Mouse (Mus musculus): ENCODE measurements around the gene Tnfsf12.

Gene Tnfsf12

DNA sequence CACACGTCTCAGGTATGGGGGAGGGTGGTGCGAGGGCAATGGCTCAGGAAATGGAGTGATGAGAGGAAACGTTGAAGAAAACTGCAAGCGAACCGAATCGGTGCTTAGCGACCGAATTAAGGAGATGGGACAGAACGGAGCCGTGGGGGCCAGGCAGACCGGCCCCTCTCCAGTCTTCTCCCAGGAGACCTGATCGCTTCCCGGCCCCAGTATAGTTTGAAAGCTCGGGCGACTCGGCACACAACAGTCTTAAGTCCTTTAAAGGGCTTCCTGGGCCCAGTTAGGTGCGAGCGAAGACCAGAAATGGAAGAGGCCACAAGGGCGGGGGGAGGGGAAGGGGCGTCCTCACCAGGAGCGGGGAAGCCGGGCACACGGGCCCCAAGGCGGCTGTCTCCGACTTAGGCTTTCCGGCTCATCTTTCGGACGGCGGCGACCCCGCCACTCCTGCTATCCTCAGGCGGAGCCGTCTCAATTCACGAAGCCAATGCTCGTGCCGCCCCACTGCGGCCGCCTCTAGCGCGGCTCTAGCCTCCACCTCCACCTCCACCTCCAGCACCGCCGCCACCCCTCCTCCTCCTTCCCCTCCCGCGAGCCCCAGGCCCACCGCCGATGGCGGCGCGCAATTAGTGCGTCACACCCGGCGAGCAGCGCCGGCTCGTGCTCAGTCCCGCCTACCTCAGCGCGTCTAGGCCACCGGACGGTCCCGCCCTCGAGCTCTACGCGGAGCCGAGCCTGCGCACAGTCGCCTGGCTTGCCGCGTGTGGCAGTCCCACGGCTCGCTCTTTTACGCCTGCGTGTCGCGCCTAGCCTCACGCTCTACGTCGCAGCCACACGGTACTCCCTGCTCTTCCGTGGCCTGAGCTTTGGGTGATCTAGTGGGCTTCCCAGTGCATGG is 14.1 kb downstream of the Tnfsf12 start, which contains the start of gene Senp3:
Gene Senp3, minus strand, starts transcription at position 771 of the 895 bp plus-strand sequence.
- peak; percentile 98 for DNase-seq (ENCODE audit: low read depth, low spot score)

DNA sequence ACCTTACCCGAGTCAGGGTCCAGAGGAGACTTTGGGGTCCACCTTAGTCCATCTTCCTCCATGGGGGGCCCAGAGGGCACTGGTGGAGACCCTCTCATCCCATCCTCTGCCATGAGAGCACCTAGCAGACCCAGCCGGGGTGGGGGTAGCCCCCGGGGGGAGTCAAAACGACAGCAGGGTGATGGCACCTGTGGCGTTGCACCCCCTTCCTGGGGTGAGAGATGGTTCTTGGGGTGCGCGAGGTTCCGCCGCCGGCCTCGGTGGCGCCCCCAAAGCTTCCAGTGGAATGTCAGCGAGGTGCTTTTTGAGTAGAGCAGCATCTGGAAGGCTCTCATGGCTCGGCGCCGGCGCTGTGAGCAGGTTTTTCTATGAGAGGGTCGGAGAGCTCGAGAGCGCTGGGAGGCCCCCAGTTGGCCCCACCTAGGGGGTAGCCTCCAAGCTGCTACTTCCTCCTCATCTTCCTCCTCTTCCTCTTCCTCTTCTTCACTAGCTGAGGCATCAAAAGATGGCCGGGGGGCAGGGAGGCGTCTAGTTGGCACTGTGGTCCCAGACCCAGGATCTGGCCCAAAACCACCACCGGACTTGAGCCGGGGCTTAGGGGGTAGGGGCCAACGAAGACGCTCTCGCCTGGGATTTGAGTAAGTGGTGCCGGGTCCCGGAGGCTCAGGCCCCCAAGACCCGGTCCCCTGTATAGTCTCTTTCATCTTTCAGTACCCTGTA is 15.4 kb downstream of the Tnfsf12 start:
- no peak for DNase-seq (ENCODE audit: low read depth, low spot score)

DNA sequence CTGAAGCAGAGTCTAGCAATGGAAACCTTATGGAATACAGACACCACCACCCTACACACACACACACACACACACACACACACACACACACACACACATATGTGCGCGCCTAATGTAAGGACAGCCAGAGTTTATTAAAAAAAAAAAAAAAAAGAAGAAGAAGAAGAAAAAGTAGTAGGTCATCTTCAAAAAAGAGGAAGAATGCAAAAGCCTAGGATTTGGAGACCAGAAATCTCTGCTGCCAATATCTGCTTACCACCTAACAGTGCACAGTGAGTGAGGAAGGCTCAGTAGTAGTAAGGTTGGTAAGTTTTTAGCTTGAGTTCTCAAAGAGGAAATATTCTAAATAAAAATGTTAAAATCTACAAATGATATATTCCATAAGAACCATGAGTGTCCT is 16.5 kb downstream of the Tnfsf12 start:
- no peak for DNase-seq (ENCODE audit: low read depth, low spot score)

GRCm38 (mm10) chr11:69672211-69672706 is 23.4 kb downstream of the Tnfsf12 start, which contains the start of gene Eif4a1:
Eif4a1 (minus strand) TSS chr11:69672423.
- DNase-seq (ENCODE audit: low read depth, low spot score), result peak; percentile 100

GRCm38 (mm10) chr11:69671726-69672124 is 23.9 kb downstream of the Tnfsf12 start:
- no peak for DNase-seq (ENCODE audit: low read depth, low spot score)

DNA sequence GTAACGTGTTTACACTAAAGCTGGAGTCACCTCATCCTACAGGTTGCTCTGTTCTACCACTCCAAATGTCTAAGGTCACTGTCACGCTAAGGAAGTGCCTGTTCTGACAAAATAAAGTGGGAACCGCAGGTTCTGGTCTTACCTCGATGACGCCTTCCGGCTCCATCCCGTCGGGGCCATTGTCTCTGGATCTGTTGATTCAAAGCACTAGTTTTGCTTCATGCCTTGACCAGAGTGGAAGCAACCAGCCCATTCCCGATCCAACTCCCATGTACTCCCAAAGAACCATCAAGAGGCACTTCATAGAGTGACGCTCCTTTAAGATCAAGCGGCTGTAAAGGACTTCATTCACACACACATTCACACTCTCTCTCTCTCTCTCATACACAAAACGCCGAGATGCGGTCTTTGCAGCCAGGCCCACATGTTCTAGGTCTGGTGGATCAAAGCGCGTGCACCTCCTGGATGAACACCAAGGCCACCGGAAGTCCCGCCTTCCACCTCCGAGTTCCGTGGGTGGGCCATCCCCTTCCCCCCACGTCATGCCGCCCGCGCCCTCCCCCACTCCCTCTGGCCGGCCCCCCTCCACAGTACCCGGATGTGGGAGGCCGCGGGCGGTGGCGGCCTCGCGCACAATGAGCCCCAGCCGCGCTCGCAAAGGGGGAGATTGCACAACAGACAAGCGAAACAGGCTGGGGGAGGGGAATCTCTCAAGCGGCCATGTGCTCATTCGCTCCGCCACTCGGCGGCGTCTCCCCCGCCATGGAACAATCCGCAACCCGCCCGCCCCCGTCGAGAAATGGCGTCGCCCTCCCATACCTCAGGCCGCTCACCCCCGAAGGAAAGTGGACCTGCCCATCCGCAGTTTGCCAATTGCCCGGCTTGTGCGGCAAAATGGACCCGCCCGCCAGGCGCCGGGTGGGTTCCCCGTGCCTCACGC is 24.6 kb downstream of the Tnfsf12 start:
- DNase-seq (ENCODE audit: low read depth, low spot score), result peak; percentile 94

GRCm38 (mm10) chr11:69666665-69667005 is 29.0 kb downstream of the Tnfsf12 start:
- no peak for DNase-seq (ENCODE audit: low read depth, low spot score)

GRCm38 (mm10) chr11:69665961-69666664 is 29.5 kb downstream of the Tnfsf12 start, which contains the start of gene Cd68:
Cd68 (minus strand) TSS chr11:69666153.
- peak; percentile 93 for DNase-seq (ENCODE audit: low read depth, low spot score)

- DNase-seq (ENCODE audit: low read depth, low spot score), result no peak
Observed at GRCm38 (mm10) chr11:69665457-69665960, 30.1 kb downstream of the Tnfsf12 start.

- DNase-seq (ENCODE audit: low read depth, low spot score), result no peak
Observed at GRCm38 (mm10) chr11:69664841-69665240, 30.8 kb downstream of the Tnfsf12 start.

DNA sequence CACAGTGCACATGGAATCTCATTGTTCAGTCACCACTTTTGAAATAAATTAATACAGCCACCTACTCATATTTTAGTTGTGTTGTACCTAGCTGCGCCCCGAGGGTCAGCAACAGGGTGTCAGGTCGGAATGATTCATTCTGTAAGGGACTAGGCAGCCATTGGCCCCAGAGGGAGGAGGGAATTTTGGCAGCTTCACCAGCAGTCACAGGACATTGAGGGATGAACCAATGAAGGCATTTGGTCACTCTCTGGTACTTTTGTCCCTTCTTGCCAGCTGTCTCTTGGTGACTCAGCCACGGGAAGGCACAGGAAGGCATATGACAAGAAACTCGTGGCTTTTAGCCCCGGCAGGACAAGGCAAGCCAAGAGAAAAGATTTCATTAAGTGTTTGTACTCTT is 31.9 kb downstream of the Tnfsf12 start:
- no peak for DNase-seq (ENCODE audit: low read depth, low spot score)

DNA sequence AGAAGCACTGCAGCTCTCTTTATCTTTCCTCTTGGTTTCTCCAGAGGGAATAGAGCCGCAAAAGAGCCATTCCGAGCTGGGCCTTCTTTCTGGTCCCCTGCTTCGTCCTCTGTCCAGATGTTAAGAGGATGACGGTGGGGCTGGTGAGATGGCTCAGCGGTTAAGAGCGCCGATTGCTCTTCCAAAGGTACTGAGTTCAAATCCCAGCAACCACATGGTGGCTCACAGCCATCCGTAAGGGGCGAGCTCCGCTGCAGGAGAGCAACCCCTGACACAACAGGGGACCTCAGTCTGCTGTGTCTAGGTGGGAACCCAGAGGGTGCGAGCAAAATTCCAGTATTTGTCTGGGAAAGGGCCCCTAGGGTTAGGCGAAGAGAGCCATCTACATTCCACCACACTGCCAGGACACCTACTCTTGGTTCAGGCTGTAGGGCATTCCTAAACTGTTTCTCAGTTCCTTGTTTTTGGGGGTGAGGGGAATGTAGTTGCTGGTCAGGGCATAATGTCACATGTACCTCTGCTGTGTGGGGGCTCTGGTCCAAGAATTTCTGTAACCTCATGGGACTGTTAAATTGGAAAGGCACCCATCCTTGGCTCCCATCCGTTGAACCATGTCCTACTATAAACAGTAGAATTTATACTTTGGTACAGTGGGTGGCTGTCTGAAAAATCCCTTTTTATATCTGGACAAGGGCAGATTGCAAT is 32.5 kb downstream of the Tnfsf12 start:
- peak; percentile 34 for DNase-seq (ENCODE audit: low read depth, low spot score)

- peak; percentile 98 for DNase-seq (ENCODE audit: low read depth, low spot score)
Observed at GRCm38 (mm10) chr11:69662213-69662966, 33.3 kb downstream of the Tnfsf12 start, which contains the start of gene Mpdu1. Mpdu1 (minus strand) TSS chr11:69662642.

DNA sequence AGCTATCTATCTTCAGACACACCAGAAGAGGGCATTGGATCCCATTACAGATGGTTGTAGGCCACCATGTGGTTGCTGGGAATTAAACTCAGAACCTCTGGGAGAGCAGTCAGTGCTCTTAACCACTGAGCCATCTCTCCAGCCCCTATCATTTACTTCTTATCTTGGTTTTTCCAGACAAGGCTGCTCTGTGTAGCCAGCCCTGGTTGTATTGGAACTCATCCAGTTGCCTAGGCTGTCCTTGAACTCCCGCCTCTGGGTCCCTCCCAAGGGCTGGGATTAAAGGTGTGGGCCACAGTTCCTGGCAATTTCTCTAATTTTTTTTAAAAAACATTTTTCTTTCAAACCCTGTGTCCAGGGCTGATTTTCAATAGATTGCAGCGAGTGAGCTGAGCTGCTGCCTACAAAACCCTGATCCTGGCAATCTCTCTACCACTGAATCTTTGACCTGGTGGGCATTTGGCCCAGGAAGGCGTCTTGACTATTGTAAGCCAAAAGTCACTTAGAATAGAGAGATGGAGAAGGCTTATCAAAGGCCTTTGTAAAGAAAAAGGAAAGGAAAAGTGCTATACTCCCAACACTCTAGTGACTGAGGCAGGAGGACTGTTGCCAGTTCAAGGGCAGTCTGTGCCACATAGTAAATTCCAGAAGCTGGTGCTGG is 34.3 kb downstream of the Tnfsf12 start:
- no peak for DNase-seq (ENCODE audit: low read depth, low spot score)

DNA sequence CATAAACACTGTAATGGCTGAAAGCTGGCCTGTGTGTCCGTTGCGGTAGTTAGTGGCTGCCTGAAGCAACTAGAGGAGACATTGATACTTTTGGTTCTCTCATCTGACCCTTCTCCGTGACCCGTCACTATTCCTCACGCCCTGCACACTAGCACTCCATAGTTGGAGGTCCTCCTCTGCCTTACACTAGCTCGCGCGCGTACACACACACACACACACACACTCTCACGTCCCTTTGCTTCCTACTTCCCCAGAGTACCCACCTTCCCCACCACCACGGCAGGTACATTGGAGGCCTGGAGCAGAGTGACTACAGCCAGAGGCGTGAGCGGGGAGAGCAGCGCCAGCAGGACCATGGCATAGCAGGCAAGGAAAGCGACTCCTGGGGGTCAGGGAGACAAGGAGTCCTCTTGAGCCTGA is 38.2 kb downstream of the Tnfsf12 start:
- no peak for DNase-seq (ENCODE audit: low read depth, low spot score)

DNA sequence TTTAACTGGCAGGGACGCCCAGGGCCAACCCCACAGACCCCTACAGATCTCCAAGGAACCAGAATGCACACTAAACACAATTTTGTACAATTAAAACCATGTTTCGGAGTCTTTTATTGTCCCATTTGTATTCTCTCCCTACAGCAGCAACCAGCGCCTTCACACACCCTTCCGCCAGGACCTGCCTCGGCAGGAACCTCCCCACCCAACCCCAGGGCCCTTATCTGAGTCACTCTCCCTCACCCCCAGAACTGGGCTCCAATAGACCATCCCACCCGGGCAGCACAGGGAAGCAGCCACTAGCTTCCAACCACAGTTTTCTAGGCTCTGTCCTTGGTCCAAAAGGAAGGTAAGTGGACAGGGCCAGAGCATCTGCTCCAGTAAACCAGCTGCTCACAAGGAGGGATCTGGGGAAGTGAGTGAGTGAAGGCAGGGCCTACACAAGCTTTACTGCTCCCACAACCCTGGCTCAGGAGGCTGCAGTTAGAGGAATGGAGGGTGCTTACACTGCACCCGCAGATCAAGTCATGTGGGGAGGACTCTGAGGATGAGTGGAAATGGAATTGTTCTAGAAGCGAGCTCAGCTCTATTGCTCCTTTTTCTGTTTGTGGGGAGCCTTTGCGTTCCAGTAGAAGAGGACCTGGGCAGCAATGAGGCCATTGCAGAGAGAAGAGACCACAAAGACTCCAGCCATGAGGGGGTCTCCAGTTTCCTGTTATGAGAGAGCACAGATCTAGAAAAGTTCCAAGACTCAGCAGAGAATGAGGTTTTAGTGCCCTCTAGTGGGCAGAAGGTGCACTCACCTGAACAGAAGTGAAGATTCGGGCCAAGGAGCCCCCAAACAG is 38.8 kb downstream of the Tnfsf12 start:
- DNase-seq (ENCODE audit: low read depth, low spot score), result peak; percentile 76

GRCm38 (mm10) chr11:69656065-69656455 is 39.6 kb downstream of the Tnfsf12 start:
- no peak for DNase-seq (ENCODE audit: low read depth, low spot score)

Data from ES-CJ7 (cell line).